ENCODE assay signal across 16 mouse cellular contexts in genomic region chr17:66357171-66358025, GRCm38 (mm10).
A peak's percentile ranks its signal among the peaks of the same experiment; 100 is the strongest.
DNase-seq lines count a peak whose midpoint lies in the region; ATAC-seq and TF ChIP-seq lines count a peak whose summit lies in the region.
"Had no signal": no experiment of that assay in that cellular context is flagged by ENCODE, and none has a peak within 500 bp of the region (broad histone marks: within the 10 kb centered on the region; RNA-seq: fewer than 3 reads in every experiment).

No protein-coding gene starts in this region.

- ATAC-seq in kidney, postnatal 0 days (replicated peaks; ENCODE audit: low FRiP score, low read depth): peak; percentile 61
- no peak for ATAC-seq in midbrain, postnatal 0 days (ENCODE audit: low FRiP score)
- ATAC-seq: inflammation-experienced regulatory T-cells, adult 6 months; liver, postnatal 0 days had no signal

- WGBS in kidney, postnatal 0 days: 28% methylated on average over 9 of the region's 9 CpGs
- WGBS in midbrain, embryonic 10.5 days: 92% methylated on average over 9 of the region's 9 CpGs
- 89% methylated on average over 9 of the region's 9 CpGs for WGBS in midbrain, postnatal 0 days
- WGBS in large intestine, adult 2 months: 28% methylated on average over 9 of the region's 9 CpGs

- H3K36me3 ChIP-seq in kidney, postnatal 0 days (ENCODE audit: insufficient read depth, low read length): no peaks in the 10 kb centered on the region
- peaks cover 100% of the 10 kb centered on the region for H3K36me3 ChIP-seq in midbrain, embryonic 10.5 days
- no peaks in the 10 kb centered on the region; the same call in 1 of the 2 replicates for H3K36me3 ChIP-seq in midbrain, postnatal 0 days (ENCODE audit: insufficient read depth, low read length)

- H3K4me3 ChIP-seq in kidney, postnatal 0 days (replicated peaks; ENCODE audit: low read depth, low read length): no peak overlapping the region
- H3K4me3 ChIP-seq in midbrain, embryonic 10.5 days: no peak overlapping the region
- H3K4me3 ChIP-seq in midbrain, postnatal 0 days (ENCODE audit: low read depth, low read length): no peak overlapping the region
- H3K4me3 ChIP-seq: limb, embryonic 12.5 days; neural tube, embryonic 13.5 days had no signal

- DNase-seq in cerebellum, adult 11 months: peak; percentile 48
- DNase-seq in cerebellum, adult 8-10 months: no peak
- peak; percentile 81 for DNase-seq in kidney, postnatal 0 days (ENCODE audit: low spot score)
- no peak for DNase-seq in kidney, postnatal 36 days
- no peak for DNase-seq in midbrain, embryonic 10.5 days (ENCODE audit: low spot score)
- DNase-seq in midbrain, postnatal 0 days (ENCODE audit: low spot score): no peak
- DNase-seq in large intestine, adult 2 months (ENCODE audit: low read depth, low spot score): peak; percentile 81
- no peak for DNase-seq in gastrocnemius, adult 8-10 months (ENCODE audit: low spot score in 2 of 2)
- DNase-seq: adrenal gland, postnatal 25 days; heart, postnatal 36 days; liver, postnatal 0 days; midbrain, embryonic 14.5 days; thymus, adult 2 months had no signal

- H3K4me1 ChIP-seq in kidney, postnatal 0 days (replicated peaks; ENCODE audit: insufficient read depth, low read length): peaks cover 9% of the 10 kb centered on the region; the same call in 1 of the 2 replicates
- peaks cover 9% of the 10 kb centered on the region for H3K4me1 ChIP-seq in midbrain, embryonic 10.5 days
- H3K4me1 ChIP-seq in midbrain, postnatal 0 days (ENCODE audit: insufficient read depth, low read length): no peaks in the 10 kb centered on the region

- H3K4me2 ChIP-seq in kidney, postnatal 0 days (ENCODE audit: low read length): no peak overlapping the region
- H3K4me2 ChIP-seq in midbrain, postnatal 0 days (ENCODE audit: low read depth, low read length, poor library complexity, severe bottlenecking): no peak overlapping the region
- H3K4me2 ChIP-seq: limb, embryonic 12.5 days; neural tube, embryonic 13.5 days had no signal

- no peaks in the 10 kb centered on the region for H3K27me3 ChIP-seq in kidney, postnatal 0 days (ENCODE audit: insufficient read depth, low read length)
- no peaks in the 10 kb centered on the region for H3K27me3 ChIP-seq in midbrain, embryonic 10.5 days (ENCODE audit: low read depth, poor library complexity, severe bottlenecking)
- no peaks in the 10 kb centered on the region for H3K27me3 ChIP-seq in midbrain, postnatal 0 days (ENCODE audit: insufficient read depth, low read length)
- H3K27me3 ChIP-seq: limb, embryonic 12.5 days; neural tube, embryonic 13.5 days had no signal

- no peaks in the 10 kb centered on the region for H3K9me3 ChIP-seq in kidney, postnatal 0 days (replicated peaks; ENCODE audit: low read length)
- H3K9me3 ChIP-seq in midbrain, embryonic 10.5 days (replicated peaks): no peaks in the 10 kb centered on the region
- no peaks in the 10 kb centered on the region for H3K9me3 ChIP-seq in midbrain, postnatal 0 days (ENCODE audit: low read length)
- H3K9me3 ChIP-seq: limb, embryonic 12.5 days; neural tube, embryonic 13.5 days had no signal

- H3K27ac ChIP-seq in kidney, postnatal 0 days: no peak overlapping the region
- H3K27ac ChIP-seq in midbrain, embryonic 10.5 days (replicated peaks): 0 out of 2 replicates have a peak overlapping the region, but pooled peaks have one; percentile 33
- H3K27ac ChIP-seq in midbrain, postnatal 0 days (ENCODE audit: low read depth, low read length): no peak overlapping the region
- H3K27ac ChIP-seq: neural tube, embryonic 13.5 days had no signal

- H3K9ac ChIP-seq in kidney, postnatal 0 days (ENCODE audit: low read depth, low read length): no peak overlapping the region
- no peak overlapping the region for H3K9ac ChIP-seq in midbrain, postnatal 0 days (replicated peaks; ENCODE audit: low read length, poor library complexity, severe bottlenecking)
- H3K9ac ChIP-seq: limb, embryonic 12.5 days; liver, postnatal 0 days; neural tube, embryonic 13.5 days had no signal

- TF ChIP-seq CTCF in kidney, postnatal 0 days (IDR thresholded peaks at IDR 0.05; ENCODE audit: low read depth): no peak
- no peak for TF ChIP-seq CTCF in midbrain, postnatal 0 days (IDR thresholded peaks at IDR 0.05)

Comparison
In these comparisons a context has a peak if more than half of its experiments do, and no peak if none do; other contexts are left out.
1. DNase-seq: peak in cerebellum, adult 11 months (single experiment), kidney, postnatal 0 days (single experiment) and large intestine, adult 2 months (single experiment); none in cerebellum, adult 8-10 months (single experiment), kidney, postnatal 36 days (0 of 2), midbrain, embryonic 10.5 days (single experiment), midbrain, postnatal 0 days (single experiment) and gastrocnemius, adult 8-10 months (0 of 2).